Mouse (Mus musculus) liver, embryonic 14.5 days (tissue): Measurements from ENCODE around the gene Ppp1r21.

Experiments
- CTCF ChIP-seq: IDR thresholded peaks from 2 replicates; pipeline ENCODE4 v1.5.1; 2016; ENCODE audit warnings: antibody characterized with exemption, low read depth, control low read depth
- EP300 ChIP-seq: IDR thresholded peaks from 2 replicates; pipeline ENCODE4 v1.6.1; 2016; ENCODE audit warnings: antibody characterized with exemption, low read depth

DNA sequence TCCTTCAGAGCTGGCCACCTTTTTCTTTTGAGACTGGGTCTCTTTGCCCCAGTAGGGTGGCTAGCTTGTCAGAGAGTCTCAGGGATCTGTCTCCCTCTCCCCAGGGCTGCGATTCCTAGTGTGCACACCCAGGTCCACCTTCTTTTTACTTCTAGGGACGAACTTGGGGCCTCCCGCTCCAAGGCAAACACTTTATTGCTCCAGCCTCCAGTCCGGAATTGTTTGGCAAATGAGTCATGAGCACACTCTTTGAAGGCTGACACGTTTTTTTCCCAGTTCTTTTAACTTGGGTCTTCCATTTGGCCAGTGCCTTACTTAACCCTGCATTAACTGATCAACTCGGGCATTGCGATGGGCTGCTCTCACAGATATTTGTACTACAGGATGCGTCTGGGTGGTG, 53.5 kb downstream of the Ppp1r21 start:
- TF ChIP-seq EP300 (no peak), CTCF (no peak)
